Comparison of ENCODE assay signal across 8 mouse cellular contexts in genomic region chr1:177797151-177797755, GRCm38 (mm10). TPM values are rescaled to one million over a fixed set of nuclear protein-coding genes. Genes with fewer than 3 reads are reported as not detected.
A peak's percentile ranks its signal among the peaks of the same experiment; 100 is the strongest.
DNase-seq lines count a peak whose midpoint lies in the region; ATAC-seq and TF ChIP-seq lines count a peak whose summit lies in the region.

No protein-coding gene starts in this region.

- ATAC-seq in cerebellum, adult (ENCODE audit: insufficient number of reproducible peaks, low FRiP score, low TSS enrichment), result no peak
- ATAC-seq in lung, embryonic 14.5 days (ENCODE audit: insufficient read depth), result no peak
- ATAC-seq in heart, postnatal 0 days (ENCODE audit: insufficient read depth, low read depth), result no peak

- DNase-seq in cerebellum, adult 11 months, result peak; percentile 18
- DNase-seq in lung, embryonic 14.5 days, result no peak
- no peak for DNase-seq in lung, postnatal 25 days (ENCODE audit: low spot score)
- no peak for DNase-seq in heart, postnatal 0 days (ENCODE audit: low spot score)
- peak; percentile 35 for DNase-seq in retina, embryonic 14.5 days (ENCODE audit: low spot score)
- no peak for DNase-seq in gastrocnemius, postnatal 4 days (ENCODE audit: low spot score in 2 of 2)
- DNase-seq in adrenal gland, adult 2 months, result no peak

- TF ChIP-seq EP300 in heart, postnatal 0 days (IDR thresholded peaks at IDR 0.05; ENCODE audit: low read depth), result no peak

- no peak overlapping the region for H3K27ac ChIP-seq in lung, embryonic 14.5 days (ENCODE audit: low read depth)
- no peak overlapping the region for H3K27ac ChIP-seq in heart, postnatal 0 days (ENCODE audit: low read depth)

- no peaks in the 10 kb centered on the region for H3K27me3 ChIP-seq in lung, embryonic 14.5 days (ENCODE audit: insufficient read depth, low read length)
- no peaks in the 10 kb centered on the region for H3K27me3 ChIP-seq in heart, postnatal 0 days (ENCODE audit: control insufficient read depth, insufficient read depth, low read length)

- H3K4me2 ChIP-seq in lung, embryonic 14.5 days, result peak overlapping the region; percentile 49
- H3K4me2 ChIP-seq in heart, postnatal 0 days (ENCODE audit: low read depth, low read length), result peak overlapping the region; percentile 46; the same call in 1 of the 2 replicates

- 61% methylated on average over 8 of the region's 8 CpGs for WGBS in lung, embryonic 14.5 days
- 65% methylated on average over 8 of the region's 8 CpGs for WGBS in heart, postnatal 0 days

- 0 out of 2 replicates have a peak, but pooled peaks have one; percentile 22 for TF ChIP-seq CTCF in lung, embryonic 14.5 days (IDR thresholded peaks at IDR 0.05; ENCODE audit: low read depth)
- peak; percentile 13; the same call in 1 of the 2 replicates for TF ChIP-seq CTCF in heart, postnatal 0 days (IDR thresholded peaks at IDR 0.05; ENCODE audit: low read depth)

- H3K9ac ChIP-seq in lung, embryonic 14.5 days, result no peak overlapping the region
- no peak overlapping the region for H3K9ac ChIP-seq in heart, postnatal 0 days (replicated peaks; ENCODE audit: low read depth, low read length)

- 0 out of 2 replicates have a peak, but pooled peaks cover 5% of the 10 kb centered on the region for H3K4me1 ChIP-seq in lung, embryonic 14.5 days (ENCODE audit: insufficient read depth)
- peaks cover 12% of the 10 kb centered on the region for H3K4me1 ChIP-seq in heart, postnatal 0 days (ENCODE audit: control insufficient read depth, insufficient read depth)

- no peaks in the 10 kb centered on the region for H3K36me3 ChIP-seq in lung, embryonic 14.5 days (ENCODE audit: insufficient read depth)
- no peaks in the 10 kb centered on the region for H3K36me3 ChIP-seq in heart, postnatal 0 days (replicated peaks; ENCODE audit: control insufficient read depth, insufficient read depth, low read length)

- no peaks in the 10 kb centered on the region for H3K9me3 ChIP-seq in lung, embryonic 14.5 days (ENCODE audit: low read depth, low read length)
- H3K9me3 ChIP-seq in heart, postnatal 0 days (replicated peaks; ENCODE audit: control insufficient read depth, low read length), result no peaks in the 10 kb centered on the region

- H3K4me3 ChIP-seq in lung, embryonic 14.5 days (ENCODE audit: low read depth, low read length), result no peak overlapping the region
- H3K4me3 ChIP-seq in heart, postnatal 0 days (ENCODE audit: low read depth, low read length), result peak overlapping the region; percentile 97; the same call in 1 of the 2 replicates

RNA-seq across cellular contexts. Expression of gene Adss, which starts 0.9 kb away (rescaled TPM):
- polyA plus RNA-seq in lung, embryonic 14.5 days (2014; fragmentation: Nextera tagmentation; extraction: Ambion mirVana), result 63.1 and 64.2 TPM in 2 replicates
- total RNA-seq in heart, postnatal 0 days (2014; rRNA removed; ENCODE audit: low replicate concordance), result 16.6 and 17.0 TPM in 2 replicates
- 8.7 and 9.5 TPM in 2 replicates for polyA plus RNA-seq in heart, postnatal 0 days (2015; fragmentation: Nextera tagmentation; extraction: Ambion mirVana)
- total RNA-seq in gastrocnemius, postnatal 4 days (2021), result 10 to 100 TPM; 26.2 to 27.6 TPM
- total RNA-seq in adrenal gland, adult 2 months (2021), result 10 to 100 TPM; 58.7 to 65.6 TPM
- polyA plus RNA-seq in adrenal gland, adult 2 months (2012; rRNA removed), result 20.0 and 22.8 TPM in 2 replicates

Comparison
In these comparisons a context has a peak if more than half of its experiments do, and no peak if none do; other contexts are left out.
1. DNase-seq: peak in cerebellum, adult 11 months (single experiment) and retina, embryonic 14.5 days (single experiment); none in lung, embryonic 14.5 days (single experiment), lung, postnatal 25 days (single experiment), heart, postnatal 0 days (single experiment), gastrocnemius, postnatal 4 days (0 of 2) and adrenal gland, adult 2 months (single experiment).